Mouse (Mus musculus): ENCODE measurements around the gene Dld.

DNA sequence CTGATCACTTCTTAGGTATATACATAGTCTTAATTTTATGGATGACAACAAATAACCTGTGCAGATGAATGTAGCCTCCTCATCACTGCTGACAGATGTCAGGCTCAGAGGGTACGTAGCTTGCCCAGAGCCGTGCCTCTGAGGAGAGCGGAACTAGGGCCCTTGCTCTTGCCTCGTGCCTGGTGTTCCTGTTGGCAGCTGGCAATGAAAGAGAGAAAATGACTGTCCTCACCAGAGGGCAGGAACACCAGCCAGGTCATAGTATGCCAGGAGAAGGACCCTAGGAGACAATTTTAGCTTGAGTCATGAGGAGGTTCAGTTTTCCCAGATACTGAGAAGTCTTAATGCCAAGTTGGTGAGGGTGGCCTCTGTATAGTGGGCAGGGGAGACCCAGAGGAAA lies 38.1 kb downstream of the Dld start:
- TF ChIP-seq EP300 (IDR thresholded peaks at IDR 0.05; ENCODE audit: low read length) (no peak), PAX5 (IDR thresholded peaks at IDR 0.05; ENCODE audit: low read length) (no peak), SIN3A (IDR thresholded peaks at IDR 0.05; ENCODE audit: low read length) (no peak)

Data from CH12.LX (cell line).